Mouse (Mus musculus) induced T-regulatory cell, adult 2 months (primary cell): ENCODE measurements around the gene Zswim1.
"Not testable (repeated sequence)": the region's sequence is repeated elsewhere in the genome, so short reads cannot be mapped to it uniquely, and the experiment has no call there.

Experiments
- DNase-seq: peaks from one replicate; pipeline ENCODE4 v3.0.0-alpha.2; 2012; ENCODE audit warnings: low read depth

The Zswim1 gene

GRCm38 (mm10) chr2:164866741-164867551, 44.5 kb downstream of the Zswim1 start:
- peak; percentile 75 for DNase-seq

GRCm38 (mm10) chr2:164867566-164867965, 45.1 kb downstream of the Zswim1 start:
- DNase-seq, result peak; percentile 59

DNA sequence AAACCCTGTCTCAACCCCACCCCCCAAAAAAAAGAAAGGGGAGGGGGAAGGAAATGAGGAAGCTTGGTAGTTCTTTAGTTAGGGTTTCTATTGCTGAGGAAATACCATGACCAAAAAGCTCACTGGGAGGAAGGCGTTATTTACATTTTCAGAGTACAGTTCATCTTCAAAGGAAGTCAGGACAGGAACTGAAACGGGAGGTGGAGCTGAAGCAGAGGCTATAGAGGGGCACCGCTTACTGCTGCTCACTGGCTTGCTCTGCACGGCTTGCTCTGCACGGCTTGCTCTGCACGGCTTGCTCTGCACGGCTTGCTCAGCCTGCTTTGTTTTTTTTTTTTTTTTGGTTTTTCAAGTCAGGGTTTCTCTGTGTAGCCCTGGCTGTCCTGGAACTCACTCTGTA, 46.0 kb downstream of the Zswim1 start:
- peak; percentile 69 for DNase-seq

DNA sequence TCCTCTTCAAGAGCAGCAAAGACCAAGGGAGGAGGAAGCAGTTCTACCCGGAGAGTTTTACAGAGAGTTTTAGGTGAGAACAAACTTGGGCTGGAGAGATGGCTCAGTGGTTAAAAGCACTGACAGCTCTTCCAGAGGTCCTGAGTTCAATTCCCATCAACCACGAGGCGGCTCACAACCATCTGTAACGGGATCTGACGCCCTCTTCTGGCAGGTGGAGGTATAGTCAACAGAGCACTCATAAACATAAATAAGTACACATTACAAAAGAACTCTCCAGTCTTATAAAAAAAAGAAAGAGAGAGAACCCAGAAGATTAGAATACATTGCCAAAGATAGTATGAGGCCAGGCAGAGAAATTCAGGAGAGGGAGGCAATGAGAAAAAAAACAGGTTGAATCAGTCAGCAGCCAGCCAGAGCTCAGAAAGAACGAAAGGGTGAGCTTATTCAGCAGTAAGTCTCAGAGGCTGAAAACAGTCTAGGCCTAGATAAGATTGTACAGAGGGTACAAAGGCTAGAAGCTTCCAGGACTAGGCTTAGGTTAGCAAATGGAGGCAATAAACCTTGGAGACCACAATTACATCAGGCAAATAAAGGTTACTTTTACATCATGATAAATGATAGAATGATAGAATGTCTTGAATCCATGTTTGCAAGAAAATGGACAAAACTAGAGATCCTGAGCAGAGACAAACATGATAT, 49.3 kb downstream of the Zswim1 start:
- DNase-seq, result no peak

DNA sequence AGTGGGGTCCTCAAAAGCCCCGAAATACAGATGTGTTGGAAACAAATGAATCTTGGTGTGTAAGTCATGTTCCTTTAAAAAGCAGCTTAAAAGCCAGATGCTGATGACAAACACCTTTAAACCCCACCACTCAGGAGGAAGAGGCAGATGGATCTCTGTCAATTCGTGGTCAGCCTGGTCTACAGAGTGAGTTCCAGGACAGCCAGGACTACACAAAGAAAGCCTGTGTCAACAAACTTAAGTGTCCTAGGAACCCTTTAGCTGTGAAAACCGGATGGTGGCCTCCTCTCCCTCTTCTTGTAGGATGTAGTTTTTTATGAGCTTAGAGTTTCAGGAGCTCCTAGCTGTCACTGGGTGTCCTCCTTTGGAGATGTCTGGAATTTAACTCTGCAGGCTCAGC, 51.1 kb downstream of the Zswim1 start:
- no peak for DNase-seq

- no peak for DNase-seq
Observed at GRCm38 (mm10) chr2:164874239-164874769, 51.8 kb downstream of the Zswim1 start.

- not testable (repeated sequence) for DNase-seq
Observed at GRCm38 (mm10) chr2:164875648-164876047, 53.2 kb downstream of the Zswim1 start.
